Mouse (Mus musculus) embryonic fibroblast, embryonic 13.5 days (primary cell): ENCODE measurements around the gene Macrod2. TPM values are rescaled to one million over a fixed set of nuclear protein-coding genes. Genes with fewer than 3 reads are reported as not detected.

Source experiments
- H3K27ac ChIP-seq: 2 replicates; pipeline ENCODE4 v1.5.1; 2012; ENCODE audit warnings: low read length, control low read depth, inconsistent platforms; ENCODE audit not compliant: insufficient read depth
- H3K4me1 ChIP-seq: 2 replicates; pipeline ENCODE4 v1.6.1; 2011; ENCODE audit warnings: low read length; ENCODE audit not compliant: control insufficient read depth, insufficient read depth
- H3K4me3 ChIP-seq: 2 replicates; pipeline ENCODE4 v1.5.1; 2011; ENCODE audit warnings: mild to moderate bottlenecking, control low read depth, low read length; ENCODE audit not compliant: insufficient read depth
- CTCF ChIP-seq: IDR thresholded peaks from 2 replicates; pipeline ENCODE4 v1.5.1; 2011; ENCODE audit warnings: mild to moderate bottlenecking, control low read depth, low read length, moderate library complexity, borderline replicate concordance; ENCODE audit not compliant: insufficient read depth
- POLR2A ChIP-seq: IDR thresholded peaks from 2 replicates; pipeline ENCODE4 v1.6.1; 2011; ENCODE audit warnings: low read depth, mild to moderate bottlenecking, control low read depth, low read length, moderate library complexity
- polyA plus RNA-seq: library from polyadenylated mRNA; stranded (reverse); fragments of >200 nt; gene quantifications from 2 replicates; pipeline ENCODE4 v1.2.4, GENCODE M21; 2011; ENCODE audit warnings: low read depth; ENCODE audit not compliant: missing spikeins, insufficient read length

Gene Macrod2
- polyA plus RNA-seq, 1 experiment: 8.6 TPM

DNA sequence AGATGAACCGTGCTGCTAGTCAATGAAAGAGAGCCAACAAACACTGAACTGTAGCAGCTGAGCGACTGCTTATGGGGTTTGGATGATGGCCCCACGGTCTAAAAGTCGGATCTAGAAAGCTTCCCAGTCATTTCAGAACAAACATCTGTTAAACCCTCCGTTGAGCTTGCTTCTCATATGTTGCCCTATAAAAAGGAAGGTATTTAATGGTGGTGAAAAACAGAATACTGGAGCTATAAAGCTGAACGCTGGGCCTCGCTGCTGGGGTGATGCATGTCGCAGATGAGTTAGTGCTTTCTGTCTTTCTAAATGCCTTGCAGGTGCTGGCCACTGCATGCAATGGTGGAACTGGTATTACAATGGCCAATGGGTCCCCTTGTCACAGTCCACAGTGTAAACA, 1278.3 kb downstream of the Macrod2 start:
- H3K27ac ChIP-seq: no peak overlapping the region
- H3K4me3 ChIP-seq: no peak overlapping the region
- no peaks in the 10 kb centered on the region for H3K4me1 ChIP-seq
- TF ChIP-seq CTCF (no peak), POLR2A (no peak)

- H3K4me3 ChIP-seq: no peak overlapping the region
- H3K4me1 ChIP-seq: peaks cover 2% of the 10 kb centered on the region; the same call in 1 of the 2 replicates
- no peak overlapping the region for H3K27ac ChIP-seq
- no peak for TF ChIP-seq CTCF
Observed at GRCm38 (mm10) chr2:141697541-141697940, 1302.4 kb downstream of the Macrod2 start.

GRCm38 (mm10) chr2:141698320-141698719, 1303.2 kb downstream of the Macrod2 start:
- TF ChIP-seq CTCF (no peak), POLR2A (no peak)
- Histone ChIP-seq H3K4me3 (no peak overlapping the region), H3K27ac (no peak overlapping the region), H3K4me1 (peaks cover 2% of the 10 kb centered on the region; the same call in 1 of the 2 replicates)

- Histone ChIP-seq H3K4me1 (peaks cover 2% of the 10 kb centered on the region; the same call in 1 of the 2 replicates), H3K27ac (no peak overlapping the region), H3K4me3 (no peak overlapping the region)
- TF ChIP-seq POLR2A (no peak), CTCF (no peak)
Observed at GRCm38 (mm10) chr2:141700759-141701452, 1305.8 kb downstream of the Macrod2 start.

GRCm38 (mm10) chr2:141711785-141712184, 1316.7 kb downstream of the Macrod2 start:
- no peak overlapping the region for H3K27ac ChIP-seq
- H3K4me1 ChIP-seq: no peaks in the 10 kb centered on the region
- H3K4me3 ChIP-seq: no peak overlapping the region
- no peak for TF ChIP-seq POLR2A
- TF ChIP-seq CTCF: no peak

- no peak overlapping the region for H3K27ac ChIP-seq
- TF ChIP-seq POLR2A: no peak
- TF ChIP-seq CTCF: no peak
- H3K4me1 ChIP-seq: no peaks in the 10 kb centered on the region
- H3K4me3 ChIP-seq: no peak overlapping the region
Observed at GRCm38 (mm10) chr2:141712265-141712664, 1317.2 kb downstream of the Macrod2 start.

DNA sequence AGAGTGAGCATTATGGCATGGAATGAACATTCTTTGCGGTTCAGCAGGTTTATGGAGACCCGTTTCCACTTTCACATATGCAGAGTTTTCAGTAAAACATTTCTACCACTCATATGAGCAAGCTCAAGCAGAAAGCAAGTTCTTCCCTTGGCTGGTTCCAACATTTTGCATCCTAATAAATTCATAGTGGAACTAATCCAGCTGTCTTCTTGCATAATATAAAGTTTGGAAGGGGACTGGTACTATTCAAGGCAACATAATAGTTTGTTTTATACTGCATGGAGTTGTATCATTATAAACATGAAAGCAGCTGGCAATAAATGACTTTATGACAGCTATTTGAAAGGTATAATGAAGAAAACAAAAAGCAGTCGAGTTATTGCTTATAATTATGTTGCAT, 1320.0 kb downstream of the Macrod2 start:
- no peaks in the 10 kb centered on the region for H3K4me1 ChIP-seq
- H3K27ac ChIP-seq: no peak overlapping the region
- no peak overlapping the region for H3K4me3 ChIP-seq
- TF ChIP-seq CTCF: no peak
- TF ChIP-seq POLR2A: no peak

DNA sequence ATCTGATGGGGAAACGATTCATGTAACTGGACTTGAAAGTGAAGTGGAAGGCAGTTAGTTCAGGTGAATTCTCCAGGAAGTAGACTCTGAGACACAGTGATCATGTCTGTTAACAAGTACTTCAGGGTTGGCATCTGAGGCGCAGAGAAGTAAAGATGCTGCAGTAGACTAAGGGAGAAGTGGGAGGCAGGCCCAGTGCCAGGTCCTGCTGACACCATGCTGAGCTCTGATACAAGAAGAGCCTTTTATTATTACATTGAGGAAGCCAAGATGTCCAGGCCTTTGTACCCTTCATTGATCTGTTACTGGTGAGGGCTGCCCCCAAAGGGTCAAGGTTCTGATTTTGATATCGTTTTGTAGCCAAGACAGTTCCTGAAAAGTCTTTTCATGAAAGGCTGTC, 1327.4 kb downstream of the Macrod2 start:
- H3K4me3 ChIP-seq: no peak overlapping the region
- H3K4me1 ChIP-seq: no peaks in the 10 kb centered on the region
- H3K27ac ChIP-seq: no peak overlapping the region
- TF ChIP-seq CTCF (no peak), POLR2A (no peak)

DNA sequence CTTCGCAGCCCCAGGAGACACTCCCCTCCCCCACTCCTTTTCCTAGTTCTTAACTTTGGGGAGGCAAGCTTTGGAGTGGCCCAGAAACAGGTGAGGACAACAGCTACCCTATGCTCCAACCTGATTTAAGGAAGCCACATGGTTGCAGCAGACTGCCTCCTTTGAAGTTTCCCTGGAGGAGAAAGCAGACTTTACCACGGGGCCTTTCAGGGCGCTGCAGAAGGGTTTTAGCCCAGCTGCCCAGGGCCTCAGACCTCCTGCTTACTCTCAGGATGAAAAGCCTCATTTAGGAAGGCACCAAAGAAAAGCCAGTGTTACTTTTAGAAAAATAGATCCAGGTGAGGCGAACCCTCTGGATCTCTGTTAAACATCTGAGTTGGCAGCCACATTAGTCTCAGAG, 1333.9 kb downstream of the Macrod2 start:
- TF ChIP-seq POLR2A (no peak), CTCF (no peak)
- H3K4me1 ChIP-seq: peaks cover 14% of the 10 kb centered on the region
- peak overlapping the region; percentile 74 for H3K27ac ChIP-seq
- no peak overlapping the region for H3K4me3 ChIP-seq

- Histone ChIP-seq H3K4me1 (no peaks in the 10 kb centered on the region), H3K27ac (no peak overlapping the region), H3K4me3 (no peak overlapping the region)
- TF ChIP-seq CTCF (no peak), POLR2A (no peak)
Observed at GRCm38 (mm10) chr2:141736685-141737456, 1341.8 kb downstream of the Macrod2 start.

DNA sequence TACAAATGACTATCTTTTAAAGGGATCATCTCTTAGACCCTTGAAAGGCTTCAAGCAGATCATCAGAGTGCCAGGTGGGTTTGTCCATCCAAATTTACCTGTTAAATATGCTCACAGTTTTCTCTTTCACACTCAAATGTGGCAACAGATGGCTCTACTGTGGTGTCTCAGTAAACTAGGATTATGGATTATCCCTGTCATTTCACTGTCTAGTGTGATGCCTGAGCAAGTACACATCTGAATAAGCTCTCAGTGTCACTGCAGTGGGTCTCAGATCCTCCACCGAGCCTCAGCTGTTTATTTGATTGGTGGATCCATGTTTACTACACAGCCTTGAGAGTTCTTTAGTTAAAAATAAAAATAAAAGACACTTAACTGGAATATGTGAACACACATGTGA, 1343.6 kb downstream of the Macrod2 start:
- H3K27ac ChIP-seq: no peak overlapping the region
- no peaks in the 10 kb centered on the region for H3K4me1 ChIP-seq
- TF ChIP-seq POLR2A (no peak), CTCF (no peak)
- H3K4me3 ChIP-seq: no peak overlapping the region
